Comparison of ENCODE assay signal across 8 mouse cellular contexts in the genomic region with DNA sequence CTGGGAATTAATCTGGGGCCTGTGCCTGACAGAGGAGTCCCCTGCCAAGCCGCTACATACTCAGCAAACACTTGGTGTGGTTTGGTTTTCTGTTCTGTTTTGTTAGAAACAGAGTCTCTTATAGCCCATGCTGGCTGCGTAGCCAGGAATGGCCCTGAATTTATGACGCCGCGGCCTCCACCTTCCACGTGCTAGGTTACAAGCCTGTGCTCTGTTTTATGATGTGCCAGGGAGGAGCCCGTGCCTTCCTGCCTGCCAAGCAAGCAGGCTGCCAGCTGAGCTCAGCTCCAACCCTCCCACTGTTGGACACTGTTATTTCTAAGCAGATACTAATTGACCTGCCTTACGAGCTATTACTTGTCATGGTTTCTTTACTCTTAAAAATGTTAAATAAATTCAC.
DNase-seq lines count a peak whose midpoint lies in the region; ATAC-seq and TF ChIP-seq lines count a peak whose summit lies in the region.

No protein-coding gene starts in this region.

- H3K36me3 ChIP-seq in liver, adult 2 months (ENCODE audit: control insufficient read depth, insufficient read depth, low read length): no peaks in the 10 kb centered on the region

- peak; percentile 48 for DNase-seq in cerebellum, adult 9-10 months
- no peak for DNase-seq in cerebellum, adult 11 months
- peak; percentile 63 for DNase-seq in liver, adult 2 months (ENCODE audit: extremely low read depth, low read depth, low spot score)
- no peak for DNase-seq in liver
- peak; percentile 36 for DNase-seq in forelimb bud, embryonic 11.5 days (ENCODE audit: low read depth, low spot score)
- DNase-seq in large intestine, adult 2 months (ENCODE audit: low read depth, low spot score): peak; percentile 66
- no peak for DNase-seq in thymus, postnatal 10 days (ENCODE audit: low spot score in 2 of 2)

- peaks cover 8% of the 10 kb centered on the region for H3K4me1 ChIP-seq in liver, adult 2 months (ENCODE audit: control insufficient read depth, insufficient read depth, low read length)

- peaks cover 16% of the 10 kb centered on the region; the same call in 1 of the 2 replicates for H3K79me2 ChIP-seq in liver, adult 2 months (ENCODE audit: control insufficient read depth, insufficient read depth, low read length)

- ATAC-seq in CD4-positive, CD25-positive, alpha-beta regulatory T cell, adult 4 months: no peak

- no peak for TF ChIP-seq CTCF in liver, adult 2 months (IDR thresholded peaks at IDR 0.05; ENCODE audit: low read depth, low read length)

- no peak overlapping the region for H3K4me3 ChIP-seq in liver, adult 2 months (ENCODE audit: insufficient read depth, low read depth, low read length)

- H3K27ac ChIP-seq in liver, adult 2 months (replicated peaks; ENCODE audit: insufficient read depth, low read depth, low read length): no peak overlapping the region

- H3K27me3 ChIP-seq in liver, adult 2 months (ENCODE audit: control insufficient read depth, insufficient read depth, low read length): no peaks in the 10 kb centered on the region

- no peak overlapping the region for H3K9ac ChIP-seq in liver, adult 2 months (ENCODE audit: low read depth, low read length)

- 59% methylated on average over 8 of the region's 8 CpGs for WGBS in liver, adult 2 months
- WGBS in large intestine, adult 2 months: 24% methylated on average over 8 of the region's 8 CpGs

- no peak for TF ChIP-seq POLR2A in liver, adult 2 months (IDR thresholded peaks at IDR 0.05; ENCODE audit: extremely low read depth, insufficient read depth, low read length)

Comparison
In these comparisons a context has a peak if more than half of its experiments do, and no peak if none do; other contexts are left out.
1. DNase-seq: peak in cerebellum, adult 9-10 months (single experiment), liver, adult 2 months (single experiment), forelimb bud, embryonic 11.5 days (single experiment) and large intestine, adult 2 months (single experiment); none in cerebellum, adult 11 months (single experiment), liver (single experiment) and thymus, postnatal 10 days (0 of 2).